Mouse (Mus musculus): Measurements from ENCODE around the gene Angptl1. TPM values are rescaled to one million over a fixed set of nuclear protein-coding genes. Genes with fewer than 3 reads are reported as not detected.

Angptl1 gene
- polyA plus RNA-seq, 1 experiment from 2014 or later: 2.4 TPM

- Histone ChIP-seq H3K27ac (no peak overlapping the region), H3K36me3 (peaks cover 75% of the 10 kb centered on the region), H3K4me1 (no peaks in the 10 kb centered on the region), H3K4me3 (no peak overlapping the region), H3K9me3 (replicated peaks) (no peaks in the 10 kb centered on the region), H3K27me3 (ENCODE audit: low read depth, poor library complexity, severe bottlenecking) (no peaks in the 10 kb centered on the region)
- no peak for DNase-seq (ENCODE audit: low spot score)
- WGBS: 93% methylated on average over 4 of the region's 4 CpGs
Measured at GRCm38 (mm10) chr1:156888830-156889229, 50.5 kb downstream of the Angptl1 start.

DNA sequence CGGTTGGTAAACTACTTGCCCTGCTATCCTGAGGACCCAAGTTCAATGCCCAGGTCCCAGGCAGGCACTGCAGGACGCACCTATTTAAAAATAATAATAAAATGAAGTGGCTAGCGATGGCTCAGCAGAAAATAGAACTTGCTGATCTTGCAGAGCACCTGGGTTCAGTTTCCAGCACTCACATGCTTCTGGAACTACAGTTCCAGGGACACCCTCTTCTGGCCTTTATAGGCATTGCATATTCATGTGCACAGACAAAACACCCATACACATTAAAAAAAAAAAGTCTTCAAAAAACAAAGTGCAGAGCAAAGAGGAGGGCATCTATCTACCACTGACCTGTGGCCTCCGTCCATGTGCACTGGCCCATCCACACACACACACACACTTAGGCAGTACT lies 53.2 kb downstream of the Angptl1 start:
- H3K27ac ChIP-seq: no peak overlapping the region
- no peaks in the 10 kb centered on the region for H3K9me3 ChIP-seq (replicated peaks)
- no peak for DNase-seq (ENCODE audit: low spot score)
- H3K4me3 ChIP-seq: no peak overlapping the region
- 93% methylated on average over 4 of the region's 4 CpGs for WGBS
- no peaks in the 10 kb centered on the region for H3K27me3 ChIP-seq (ENCODE audit: low read depth, poor library complexity, severe bottlenecking)
- H3K4me1 ChIP-seq: no peaks in the 10 kb centered on the region
- peaks cover 57% of the 10 kb centered on the region for H3K36me3 ChIP-seq

- 83% methylated on average over 6 of the region's 6 CpGs for WGBS
- Histone ChIP-seq H3K9me3 (replicated peaks) (no peaks in the 10 kb centered on the region), H3K4me1 (no peaks in the 10 kb centered on the region), H3K4me3 (no peak overlapping the region), H3K27me3 (ENCODE audit: low read depth, poor library complexity, severe bottlenecking) (no peaks in the 10 kb centered on the region), H3K36me3 (peaks cover 61% of the 10 kb centered on the region), H3K27ac (no peak overlapping the region)
- DNase-seq (ENCODE audit: low spot score): no peak
Measured at GRCm38 (mm10) chr1:156901689-156902088, 63.3 kb downstream of the Angptl1 start.

GRCm38 (mm10) chr1:156903899-156904298 lies 65.5 kb downstream of the Angptl1 start:
- H3K27ac ChIP-seq: no peak overlapping the region
- H3K27me3 ChIP-seq (ENCODE audit: low read depth, poor library complexity, severe bottlenecking): no peaks in the 10 kb centered on the region
- WGBS: 93% methylated on average over 3 of the region's 3 CpGs
- H3K36me3 ChIP-seq: peaks cover 54% of the 10 kb centered on the region
- H3K4me1 ChIP-seq: no peaks in the 10 kb centered on the region
- no peak for DNase-seq (ENCODE audit: low spot score)
- H3K4me3 ChIP-seq: no peak overlapping the region
- H3K9me3 ChIP-seq (replicated peaks): no peaks in the 10 kb centered on the region

GRCm38 (mm10) chr1:156905660-156906059 lies 67.3 kb downstream of the Angptl1 start:
- Histone ChIP-seq H3K36me3 (peaks cover 39% of the 10 kb centered on the region), H3K4me1 (no peaks in the 10 kb centered on the region), H3K9me3 (replicated peaks) (no peaks in the 10 kb centered on the region), H3K27me3 (ENCODE audit: low read depth, poor library complexity, severe bottlenecking) (no peaks in the 10 kb centered on the region), H3K27ac (no peak overlapping the region), H3K4me3 (no peak overlapping the region)
- WGBS: 90% methylated on average over 2 of the region's 2 CpGs
- DNase-seq (ENCODE audit: low spot score): no peak

DNA sequence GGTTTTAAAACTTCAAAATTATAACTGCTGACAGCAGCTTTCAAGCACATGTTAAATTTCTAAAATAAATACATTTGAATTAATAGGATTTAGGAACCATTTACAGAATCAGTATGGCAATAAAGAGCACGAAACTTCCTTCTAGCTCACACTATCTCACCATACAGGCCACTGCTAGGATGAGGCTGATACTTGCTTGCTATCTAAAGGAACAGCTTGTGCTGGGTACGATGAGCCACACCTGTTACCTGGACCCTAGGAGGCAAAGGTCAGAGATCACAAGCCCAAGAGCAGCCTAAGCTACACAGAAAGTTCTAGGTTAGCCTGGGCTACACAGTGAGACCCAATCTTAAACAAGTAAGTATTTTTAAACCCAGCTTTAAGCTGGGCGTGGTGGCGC lies 70.9 kb downstream of the Angptl1 start:
- H3K36me3 ChIP-seq: peaks cover 23% of the 10 kb centered on the region
- H3K27ac ChIP-seq: no peak overlapping the region
- no peak overlapping the region for H3K4me3 ChIP-seq
- DNase-seq (ENCODE audit: low spot score): no peak
- no peaks in the 10 kb centered on the region for H3K4me1 ChIP-seq
- H3K9me3 ChIP-seq (replicated peaks): no peaks in the 10 kb centered on the region
- WGBS: 96% methylated on average over 4 of the region's 4 CpGs
- no peaks in the 10 kb centered on the region for H3K27me3 ChIP-seq (ENCODE audit: low read depth, poor library complexity, severe bottlenecking)

DNA sequence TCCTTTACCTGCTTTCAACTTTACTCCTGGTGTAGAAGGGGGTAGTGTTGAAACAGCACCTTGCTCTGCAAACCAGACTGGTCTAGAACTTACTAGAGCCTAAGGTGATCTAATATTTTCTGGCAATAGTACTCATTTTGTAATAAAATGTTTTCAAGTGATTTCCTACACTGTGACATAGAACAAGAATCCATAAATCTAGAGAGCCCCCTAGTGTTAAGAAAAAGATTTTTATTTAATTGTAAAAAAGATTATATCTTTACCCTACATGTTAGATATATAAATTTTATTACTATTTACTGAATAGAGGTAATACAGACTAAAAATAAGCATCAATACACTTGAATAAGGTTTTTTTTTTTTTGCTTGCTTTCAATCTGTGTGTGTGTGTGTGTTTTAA lies 71.5 kb downstream of the Angptl1 start:
- H3K27me3 ChIP-seq (ENCODE audit: low read depth, poor library complexity, severe bottlenecking): no peaks in the 10 kb centered on the region

More for the DNA sequence above, 71.5 kb downstream of the Angptl1 start:
- no peaks in the 10 kb centered on the region for H3K9me3 ChIP-seq (replicated peaks)
- H3K4me3 ChIP-seq: no peak overlapping the region
- DNase-seq (ENCODE audit: low spot score): no peak
- no peaks in the 10 kb centered on the region for H3K4me1 ChIP-seq
- no peak overlapping the region for H3K27ac ChIP-seq
- peaks cover 23% of the 10 kb centered on the region for H3K36me3 ChIP-seq

Other genes starting within 250 kb of the Angptl1 start
- gene Tor3a, start 164.2 kb upstream of the Angptl1 start, polyA plus RNA-seq (2016; fragmentation: Nextera tagmentation; extraction: Ambion mirVana): 5.9 and 6.9 TPM in 2 replicates
- 18.3 and 19.9 TPM in 2 replicates for gene Fam20b, start 119.5 kb upstream of the Angptl1 start, polyA plus RNA-seq (2016; fragmentation: Nextera tagmentation; extraction: Ambion mirVana)
- gene Ralgps2, start 101.1 kb downstream of the Angptl1 start, polyA plus RNA-seq (2016; fragmentation: Nextera tagmentation; extraction: Ambion mirVana): 100 and 104 TPM in 2 replicates